Mouse (Mus musculus) ES-E14 (cell line): Measurements from ENCODE around the gene Ptgis.

ENCODE experiments used
- CHD2 ChIP-seq: IDR thresholded peaks from 2 replicates; pipeline ENCODE4 v1.6.1; 2014; ENCODE audit warnings: mild to moderate bottlenecking, low read depth, low read length, inconsistent platforms
- HCFC1 ChIP-seq: IDR thresholded peaks from 2 replicates; pipeline ENCODE4 v1.6.1; 2012; ENCODE audit warnings: low read length, inconsistent platforms, borderline replicate concordance; ENCODE audit not compliant: insufficient read depth
- MAFK ChIP-seq: IDR thresholded peaks from 2 replicates; pipeline ENCODE4 v1.6.1; 2014; ENCODE audit warnings: mild to moderate bottlenecking, low read depth, low read length, inconsistent platforms; ENCODE audit not compliant: insufficient read depth
- ZNF384 ChIP-seq: IDR thresholded peaks from 2 replicates; pipeline ENCODE4 v1.6.1; 2012; ENCODE audit warnings: low read depth, low read length, inconsistent platforms

- TF ChIP-seq ZNF384, result 0 out of 2 replicates have a peak, but pooled peaks have one; percentile 21
- TF ChIP-seq CHD2, result no peak
- no peak for TF ChIP-seq HCFC1
- no peak for TF ChIP-seq MAFK
These were observed 25.8 kb upstream of the Ptgis start for GRCm38 (mm10) chr2:167266231-167266630.
